ENCODE assay signal across 17 mouse cellular contexts in the genomic region with DNA sequence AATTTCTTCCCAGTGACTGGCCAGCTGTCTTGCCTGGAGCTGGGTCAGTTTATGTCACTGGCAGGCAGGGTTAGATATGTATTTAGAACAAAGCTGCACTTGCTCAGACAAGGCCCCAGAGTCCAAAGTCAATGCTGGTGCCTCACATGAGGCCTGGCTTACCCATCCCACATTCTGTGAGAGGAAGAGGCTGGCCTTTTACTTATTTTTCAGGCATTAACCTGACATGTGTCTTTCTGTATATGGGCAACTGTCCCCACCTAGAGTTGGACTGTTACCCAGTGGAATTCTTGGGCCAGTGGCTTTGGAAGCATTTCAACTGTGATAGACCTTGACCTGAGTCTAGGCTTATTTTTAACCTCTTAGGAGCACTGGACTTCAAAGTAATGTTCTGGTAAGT. TPM values are rescaled to one million over a fixed set of nuclear protein-coding genes. Genes with fewer than 3 reads are reported as not detected.
A peak's percentile ranks its signal among the peaks of the same experiment; 100 is the strongest.
DNase-seq lines count a peak whose midpoint lies in the region; ATAC-seq and TF ChIP-seq lines count a peak whose summit lies in the region.
"Had no signal": no experiment of that assay in that cellular context is flagged by ENCODE, and none has a peak within 500 bp of the region (broad histone marks: within the 10 kb centered on the region; RNA-seq: fewer than 3 reads in every experiment).

No protein-coding gene starts in this region.

- H3K9me3 ChIP-seq in intestine, embryonic 16.5 days (ENCODE audit: control insufficient read depth, low read length) = no peaks in the 10 kb centered on the region
- H3K9me3 ChIP-seq: limb, embryonic 12.5 days had no signal

- intact Hi-C loops in gastrocnemius, adult 2 months (cut with DNase I) = no loop called here

- H3K4me3 ChIP-seq in gastrocnemius, adult 2 months = no peak overlapping the region
- H3K4me3 ChIP-seq in layer of hippocampus, adult 2 months = no peak overlapping the region
- H3K4me3 ChIP-seq in intestine, embryonic 16.5 days (ENCODE audit: low read length) = no peak overlapping the region
- H3K4me3 ChIP-seq: erythroblast, embryonic 14.5 days; limb, embryonic 12.5 days had no signal

- TF ChIP-seq CTCF in gastrocnemius, adult 2 months (IDR thresholded peaks at IDR 0.05) = no peak
- TF ChIP-seq CTCF in layer of hippocampus, adult 2 months (conservative IDR thresholded peaks at IDR 0.05) = no peak

- no peaks in the 10 kb centered on the region for H3K36me3 ChIP-seq in intestine, embryonic 16.5 days (ENCODE audit: control insufficient read depth, insufficient read depth, low read length)
- H3K36me3 ChIP-seq: limb, embryonic 12.5 days had no signal

- no peak for DNase-seq in gastrocnemius, adult 2 months
- no peak for DNase-seq in gastrocnemius, adult 8-10 months (ENCODE audit: low spot score in 2 of 2)
- no peak for DNase-seq in layer of hippocampus, adult 2 months (ENCODE audit: low spot score in 2 of 2)
- no peak for DNase-seq in layer of hippocampus, postnatal 10 days (ENCODE audit: low spot score in 2 of 2)
- peak; percentile 69 to 88 for DNase-seq in kidney, postnatal 25 days
- no peak for DNase-seq in lung, adult 18-20 months
- DNase-seq: lung, postnatal 10 days; thymus, postnatal 4 days had no signal

- peak overlapping the region; percentile 46 for H3K27ac ChIP-seq in gastrocnemius, adult 2 months
- peak overlapping the region; percentile 68 for H3K27ac ChIP-seq in layer of hippocampus, adult 2 months
- H3K27ac ChIP-seq in intestine, embryonic 16.5 days (ENCODE audit: low read length) = peak overlapping the region; percentile 23; the same call in 1 of the 2 replicates
- H3K27ac ChIP-seq: hindbrain, embryonic 14.5 days; limb, embryonic 12.5 days had no signal

- H3K9ac ChIP-seq in intestine, embryonic 16.5 days (ENCODE audit: low read depth, low read length) = no peak overlapping the region
- H3K9ac ChIP-seq: hindbrain, embryonic 14.5 days; limb, embryonic 12.5 days had no signal

- H3K27me3 ChIP-seq in intestine, embryonic 16.5 days (replicated peaks; ENCODE audit: control insufficient read depth, insufficient read depth, low read length) = no peaks in the 10 kb centered on the region

- no peak overlapping the region for H3K4me2 ChIP-seq in intestine, embryonic 16.5 days (ENCODE audit: low read depth, low read length)
- H3K4me2 ChIP-seq: hindbrain, embryonic 14.5 days; limb, embryonic 12.5 days; midbrain, embryonic 11.5 days had no signal

- peak; percentile 94 for ATAC-seq in intestine, embryonic 16.5 days
- no peak for ATAC-seq in cerebellum, adult (ENCODE audit: insufficient number of reproducible peaks, low FRiP score, low TSS enrichment)

- H3K4me1 ChIP-seq in intestine, embryonic 16.5 days (ENCODE audit: control insufficient read depth, insufficient read depth, low read length) = 0 out of 2 replicates have a peak, but pooled peaks cover 4% of the 10 kb centered on the region

RNA-seq across cellular contexts. Expression of gene Fam107a, which starts 9.1 kb away (rescaled TPM):
- 1 to 10 TPM; 3.6 to 5.6 TPM for total RNA-seq in gastrocnemius, adult 2 months (2021)
- total RNA-seq in gastrocnemius, adult 8-10 months (2022) = 1 to 10 TPM; 1.3 to 2.8 (median 2.4) TPM
- 100 to 1,000 TPM; 275 to 282 TPM for total RNA-seq in layer of hippocampus, adult 2 months (2021)
- total RNA-seq in layer of hippocampus, postnatal 10 days (2021) = 100 to 1,000 TPM in 1 of 2 experiments, 10 to 100 TPM in 1; 80.4 to 105 TPM
- 0.21 and 0.24 TPM in 2 replicates for polyA plus RNA-seq in intestine, embryonic 16.5 days (2015; fragmentation: Nextera tagmentation; extraction: Ambion mirVana)
- total RNA-seq: MEL had no signal
- polyA plus RNA-seq: erythroblast, embryonic 14.5 days had no signal

RNA-seq across cellular contexts. Expression of gene Oit1, which starts 51.6 kb away (rescaled TPM):
- not detected for total RNA-seq in gastrocnemius, adult 2 months (2021)
- total RNA-seq in gastrocnemius, adult 8-10 months (2022) = not detected
- not detected for total RNA-seq in layer of hippocampus, adult 2 months (2021)
- total RNA-seq in layer of hippocampus, postnatal 10 days (2021) = not detected
- 13.2 and 23.1 TPM in 2 replicates for polyA plus RNA-seq in intestine, embryonic 16.5 days (2015; fragmentation: Nextera tagmentation; extraction: Ambion mirVana)
- total RNA-seq: layer of hippocampus, postnatal 14 days; MEL had no signal
- polyA plus RNA-seq: erythroblast, embryonic 14.5 days; frontal cortex, adult 2 months; hindbrain, embryonic 14.5 days; limb, embryonic 12.5 days; midbrain, embryonic 11.5 days had no signal

Comparison
In these comparisons a context has a peak if more than half of its experiments do, and no peak if none do; other contexts are left out.
1. DNase-seq: peak in kidney, postnatal 25 days (2 of 2); none in gastrocnemius, adult 2 months (single experiment), gastrocnemius, adult 8-10 months (0 of 2), layer of hippocampus, adult 2 months (0 of 2), layer of hippocampus, postnatal 10 days (0 of 2) and lung, adult 18-20 months (0 of 2).
2. RNA of gene Fam107a, which starts 9.1 kb away (total RNA-seq): 275 to 282 TPM in layer of hippocampus, adult 2 months and 80.4 to 105 TPM in layer of hippocampus, postnatal 10 days; 3.6 to 5.6 TPM in gastrocnemius, adult 2 months and 1.3 to 2.8 TPM in gastrocnemius, adult 8-10 months; every median in the first group is over 10 times any median in the second.
3. Peak in every context shown above with its lines, with median percentiles within 50 percentile points of each other: H3K27ac ChIP-seq.